Mouse (Mus musculus): ENCODE results near the gene Lcorl. TPM values are rescaled to one million over a fixed set of nuclear protein-coding genes. Genes with fewer than 3 reads are reported as not detected.

Gene Lcorl
- polyA plus RNA-seq, 1 experiment from 2014 or later = 21.5 TPM

DNA sequence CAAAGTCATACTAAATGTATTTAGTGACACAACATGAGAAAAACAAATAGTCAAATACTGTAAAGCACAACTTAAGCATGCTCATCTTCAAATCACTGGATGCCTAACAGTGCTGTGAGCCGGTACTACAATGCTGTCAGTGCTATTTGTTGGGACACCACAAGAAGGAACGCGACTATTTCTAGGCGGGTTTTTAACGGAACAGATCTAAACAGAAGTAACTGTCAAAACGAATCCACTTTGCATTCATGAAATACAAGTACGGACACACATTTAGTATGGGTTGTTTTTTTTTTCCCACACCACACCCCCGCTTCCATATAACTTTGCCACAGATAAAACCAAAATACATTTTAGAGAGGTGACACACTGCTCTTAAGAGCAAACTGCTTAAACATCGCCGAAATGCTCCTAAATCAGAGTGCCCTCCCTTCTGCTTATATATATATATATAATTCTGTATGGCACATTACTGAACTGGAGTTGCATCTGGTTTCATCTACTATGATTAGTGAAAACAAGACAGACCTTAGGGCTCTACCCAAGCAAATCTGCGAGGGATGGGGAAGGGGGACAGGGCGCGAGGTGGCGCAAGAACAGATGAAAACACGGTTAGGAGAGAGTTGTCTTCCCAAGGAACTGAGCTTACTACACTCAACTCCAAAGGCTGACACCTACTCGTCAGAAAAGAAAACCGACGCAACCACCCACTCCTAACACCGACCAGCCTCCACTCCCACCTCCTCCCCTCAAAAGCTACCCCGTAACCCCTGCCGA, 1.7 kb downstream of the Lcorl start:
- H3K4me3 ChIP-seq (ENCODE audit: low read depth, low read length) = peak overlapping the region; percentile 84
- H3K27ac ChIP-seq (replicated peaks) = peak overlapping the region; percentile 98
- 10% methylated on average over 21 of the region's 21 CpGs for WGBS
- no peaks in the 10 kb centered on the region for H3K4me1 ChIP-seq (replicated peaks; ENCODE audit: control insufficient read depth, insufficient read depth)
- H3K36me3 ChIP-seq (ENCODE audit: control insufficient read depth, insufficient read depth, low read length) = no peaks in the 10 kb centered on the region
- H3K4me2 ChIP-seq (replicated peaks; ENCODE audit: low read depth) = peak overlapping the region; percentile 83
- TF ChIP-seq CTCF (IDR thresholded peaks at IDR 0.05; ENCODE audit: low read depth) (peak; percentile 68), EP300 (optimal IDR thresholded peaks at IDR 0.05) (no peak)
- H3K9me3 ChIP-seq (ENCODE audit: control insufficient read depth, low read length) = no peaks in the 10 kb centered on the region
- H3K27me3 ChIP-seq (ENCODE audit: control insufficient read depth, insufficient read depth, low read length) = no peaks in the 10 kb centered on the region
- peak; percentile 55 for DNase-seq (ENCODE audit: low spot score)
- H3K9ac ChIP-seq (ENCODE audit: low read length) = peak overlapping the region; percentile 90
- peak; percentile 0; the same call in 1 of the 2 replicates for ATAC-seq (ENCODE audit: low FRiP score, low TSS enrichment)

- Histone ChIP-seq H3K27ac (replicated peaks) (no peak overlapping the region), H3K27me3 (ENCODE audit: control insufficient read depth, insufficient read depth, low read length) (no peaks in the 10 kb centered on the region), H3K9ac (ENCODE audit: low read length) (no peak overlapping the region), H3K36me3 (ENCODE audit: control insufficient read depth, insufficient read depth, low read length) (no peaks in the 10 kb centered on the region), H3K9me3 (ENCODE audit: control insufficient read depth, low read length) (no peaks in the 10 kb centered on the region), H3K4me2 (replicated peaks; ENCODE audit: low read depth) (no peak overlapping the region), H3K4me3 (ENCODE audit: low read depth, low read length) (no peak overlapping the region), H3K4me1 (replicated peaks; ENCODE audit: control insufficient read depth, insufficient read depth) (no peaks in the 10 kb centered on the region)
- DNase-seq (ENCODE audit: low spot score) (no peak), ATAC-seq (ENCODE audit: low FRiP score, low TSS enrichment) (no peak)
- no peak for TF ChIP-seq EP300 (optimal IDR thresholded peaks at IDR 0.05)
- no peak for TF ChIP-seq CTCF (IDR thresholded peaks at IDR 0.05; ENCODE audit: low read depth)
- 85% methylated on average over 6 of the region's 6 CpGs for WGBS
Observed at GRCm38 (mm10) chr5:45844723-45845122, 12.7 kb downstream of the Lcorl start.

DNA sequence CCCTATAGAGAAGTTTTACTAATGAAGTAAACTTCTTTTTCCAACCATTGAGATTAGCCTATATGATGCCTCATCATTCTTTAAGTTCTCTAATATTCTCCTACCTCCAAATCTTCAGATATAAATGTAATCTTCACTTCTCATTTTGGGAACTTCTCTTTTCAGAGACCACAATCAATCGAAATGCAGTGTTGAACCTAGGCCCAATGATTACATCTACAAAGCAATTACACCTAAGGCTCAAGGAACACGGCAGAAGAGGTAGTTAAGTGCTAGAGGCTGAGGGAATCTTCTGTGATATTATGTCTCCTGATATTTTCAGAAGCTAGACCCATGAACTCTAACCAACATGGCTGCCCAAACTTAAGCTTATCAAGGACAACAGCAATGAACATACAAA, 22.3 kb downstream of the Lcorl start:
- 83% methylated on average over 2 of the region's 2 CpGs for WGBS
- no peak for TF ChIP-seq CTCF (IDR thresholded peaks at IDR 0.05; ENCODE audit: low read depth)

DNA sequence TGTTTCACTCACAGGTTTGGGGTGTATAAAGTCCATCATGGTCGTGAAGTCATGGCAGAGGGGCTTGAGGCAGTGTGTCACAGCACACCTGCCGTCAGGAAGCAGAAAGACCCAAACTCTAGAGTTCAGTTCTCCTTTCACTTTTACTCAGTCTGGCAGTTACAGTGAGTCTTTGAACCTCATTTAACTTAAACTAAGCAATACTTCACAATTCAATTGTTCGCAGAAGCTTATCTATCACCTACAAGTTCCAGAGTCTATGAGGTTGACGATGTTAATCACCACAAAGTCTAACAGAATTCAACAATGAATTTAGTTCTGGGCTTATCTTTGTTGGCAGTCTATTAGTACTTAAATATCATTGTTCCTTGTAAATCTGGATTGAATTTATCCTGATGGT, 45.9 kb downstream of the Lcorl start:
- DNase-seq (ENCODE audit: low spot score) = no peak
- Histone ChIP-seq H3K4me3 (ENCODE audit: low read depth, low read length) (no peak overlapping the region), H3K4me1 (replicated peaks; ENCODE audit: control insufficient read depth, insufficient read depth) (no peaks in the 10 kb centered on the region), H3K9ac (ENCODE audit: low read length) (no peak overlapping the region), H3K36me3 (ENCODE audit: control insufficient read depth, insufficient read depth, low read length) (no peaks in the 10 kb centered on the region), H3K4me2 (replicated peaks; ENCODE audit: low read depth) (no peak overlapping the region), H3K27me3 (ENCODE audit: control insufficient read depth, insufficient read depth, low read length) (no peaks in the 10 kb centered on the region), H3K27ac (replicated peaks) (no peak overlapping the region), H3K9me3 (ENCODE audit: control insufficient read depth, low read length) (no peaks in the 10 kb centered on the region)
- TF ChIP-seq CTCF (IDR thresholded peaks at IDR 0.05; ENCODE audit: low read depth) (no peak), EP300 (optimal IDR thresholded peaks at IDR 0.05) (no peak)
- WGBS = 87% methylated on average over 4 of the region's 4 CpGs
- no peak for ATAC-seq (ENCODE audit: low FRiP score, low TSS enrichment)

More for the DNA sequence above, 22.3 kb downstream of the Lcorl start:
- Histone ChIP-seq H3K9ac (ENCODE audit: low read length) (no peak overlapping the region), H3K4me1 (replicated peaks; ENCODE audit: control insufficient read depth, insufficient read depth) (no peaks in the 10 kb centered on the region), H3K4me2 (replicated peaks; ENCODE audit: low read depth) (no peak overlapping the region), H3K4me3 (ENCODE audit: low read depth, low read length) (no peak overlapping the region), H3K36me3 (ENCODE audit: control insufficient read depth, insufficient read depth, low read length) (no peaks in the 10 kb centered on the region), H3K27ac (replicated peaks) (no peak overlapping the region), H3K9me3 (ENCODE audit: control insufficient read depth, low read length) (no peaks in the 10 kb centered on the region), H3K27me3 (ENCODE audit: control insufficient read depth, insufficient read depth, low read length) (no peaks in the 10 kb centered on the region)
- DNase-seq (ENCODE audit: low spot score) = no peak
- no peak for ATAC-seq (ENCODE audit: low FRiP score, low TSS enrichment)

- H3K27ac ChIP-seq (replicated peaks) = no peak overlapping the region
- H3K36me3 ChIP-seq (ENCODE audit: control insufficient read depth, insufficient read depth, low read length) = no peaks in the 10 kb centered on the region
- DNase-seq (ENCODE audit: low spot score) (no peak), ATAC-seq (ENCODE audit: low FRiP score, low TSS enrichment) (no peak)
- TF ChIP-seq CTCF (IDR thresholded peaks at IDR 0.05; ENCODE audit: low read depth) (no peak), EP300 (optimal IDR thresholded peaks at IDR 0.05) (no peak)
- no peak overlapping the region for H3K9ac ChIP-seq (ENCODE audit: low read length)
- H3K9me3 ChIP-seq (ENCODE audit: control insufficient read depth, low read length) = no peaks in the 10 kb centered on the region
- H3K4me3 ChIP-seq (ENCODE audit: low read depth, low read length) = no peak overlapping the region
- H3K27me3 ChIP-seq (ENCODE audit: control insufficient read depth, insufficient read depth, low read length) = no peaks in the 10 kb centered on the region
- H3K4me1 ChIP-seq (replicated peaks; ENCODE audit: control insufficient read depth, insufficient read depth) = no peaks in the 10 kb centered on the region
- H3K4me2 ChIP-seq (replicated peaks; ENCODE audit: low read depth) = no peak overlapping the region
- 85% methylated on average over 7 of the region's 7 CpGs for WGBS
Observed at GRCm38 (mm10) chr5:45791864-45792263, 65.6 kb downstream of the Lcorl start.

- ATAC-seq (ENCODE audit: low FRiP score, low TSS enrichment) (no peak), DNase-seq (ENCODE audit: low spot score) (no peak)
- Histone ChIP-seq H3K9ac (ENCODE audit: low read length) (no peak overlapping the region), H3K27ac (replicated peaks) (no peak overlapping the region), H3K4me1 (replicated peaks; ENCODE audit: control insufficient read depth, insufficient read depth) (no peaks in the 10 kb centered on the region), H3K27me3 (ENCODE audit: control insufficient read depth, insufficient read depth, low read length) (no peaks in the 10 kb centered on the region), H3K4me2 (replicated peaks; ENCODE audit: low read depth) (no peak overlapping the region), H3K4me3 (ENCODE audit: low read depth, low read length) (no peak overlapping the region), H3K36me3 (ENCODE audit: control insufficient read depth, insufficient read depth, low read length) (no peaks in the 10 kb centered on the region), H3K9me3 (ENCODE audit: control insufficient read depth, low read length) (no peaks in the 10 kb centered on the region)
- 87% methylated on average over 4 of the region's 4 CpGs for WGBS
- no peak for TF ChIP-seq EP300 (optimal IDR thresholded peaks at IDR 0.05)
- TF ChIP-seq CTCF (IDR thresholded peaks at IDR 0.05; ENCODE audit: low read depth) = no peak
Observed at GRCm38 (mm10) chr5:45790221-45790620, 67.2 kb downstream of the Lcorl start.
